Mouse (Mus musculus) brown adipose tissue, adult 24 weeks (tissue): Measurements from ENCODE around the gene Slco1a1. TPM values are rescaled to one million over a fixed set of nuclear protein-coding genes. Genes with fewer than 3 reads are reported as not detected.

ENCODE experiments used
- polyA plus RNA-seq: library from polyadenylated mRNA; stranded (reverse); fragments of >200 nt; gene quantifications from 2 replicates; pipeline ENCODE4 v1.2.4, GENCODE M21; 2012; ENCODE audit not compliant: missing spikeins, insufficient read depth, insufficient read length

Slco1a1 gene
- polyA plus RNA-seq, 1 experiment: not detected

Other genes with a start within 250 kb of the Slco1a1 start
- not detected in 2 replicates for gene Gm5724, start 173.2 kb downstream of the Slco1a1 start, polyA plus RNA-seq
- not detected in 2 replicates for gene Slco1a4, start 90.8 kb downstream of the Slco1a1 start, polyA plus RNA-seq
- gene Gm6614, start 64.5 kb upstream of the Slco1a1 start, polyA plus RNA-seq: not detected in 2 replicates